Mouse (Mus musculus) macrophage (primary cell): ENCODE data around the gene Asna1. TPM values are rescaled to one million over a fixed set of nuclear protein-coding genes. Genes with fewer than 3 reads are reported as not detected.

ENCODE experiments used
- H3K27ac ChIP-seq: fragments of 350-480 bp; formaldehyde crosslinking; 2 replicates; pipeline ENCODE4 v1.9.0; 2021
- H3K36me3 ChIP-seq: fragments of 350-480 bp; formaldehyde crosslinking; 2 replicates; pipeline ENCODE4 v1.9.0; 2021; ENCODE audit errors: inconsistent target
- H3K4me3 ChIP-seq: fragments of 350-480 bp; formaldehyde crosslinking; 2 replicates; pipeline ENCODE4 v1.9.0; 2021; ENCODE audit errors: inconsistent target
- H3K79me2 ChIP-seq: fragments of 350-480 bp; formaldehyde crosslinking; 2 replicates; pipeline ENCODE4 v1.9.0; 2021; ENCODE audit errors: inconsistent target
- WGBS: methylation state at CpG from one replicate; pipeline ENCODE4 v1.1.7; 2026; ENCODE audit warnings: inconsistent platforms; ENCODE audit not compliant: missing documents; 5-methylcytosine and 5-hydroxymethylcytosine counted together
- polyA plus RNA-seq: library from polyadenylated mRNA; stranded (reverse); fragments of 250-400 nt; gene quantifications from 3 replicates; pipeline ENCODE4 v1.2.4, GENCODE M21; 2018; ENCODE audit warnings: inconsistent platforms

The Asna1 gene
- polyA plus RNA-seq, 1 experiment from 2014 or later: 138 TPM

DNA sequence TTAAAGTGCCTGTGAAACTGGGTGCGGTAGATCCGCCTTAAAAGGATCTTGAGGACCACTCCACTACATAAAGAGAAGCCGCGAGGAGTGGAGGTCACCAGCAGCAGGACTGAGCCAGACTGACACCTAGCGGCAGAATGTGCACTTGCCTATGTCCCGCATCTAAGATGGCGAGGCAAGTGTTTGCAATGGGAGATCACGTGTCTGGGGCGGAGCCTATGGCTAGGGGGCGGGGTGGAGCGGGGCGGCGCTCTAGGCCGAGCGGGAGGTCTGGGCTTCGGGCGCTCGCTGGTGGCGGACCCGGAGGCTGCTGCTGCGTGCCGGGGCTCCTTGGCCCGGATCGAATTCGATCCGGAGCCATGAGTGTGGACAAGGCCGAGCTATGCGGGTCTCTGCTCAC is 34.7 kb downstream of the Asna1 start, which contains the start of gene Hook2:
TSS of gene Hook2 (plus strand) at position 255 of the 400 bp plus-strand sequence.
- under 1% methylated on average over 28 of the region's 28 CpGs for WGBS
- H3K79me2 ChIP-seq: no peaks in the 10 kb centered on the region
- H3K36me3 ChIP-seq: no peaks in the 10 kb centered on the region
- peak within 1 kb of the TSS; percentile 55 for H3K27ac ChIP-seq
- peak within 1 kb of the TSS; percentile 42 for H3K4me3 ChIP-seq

DNA sequence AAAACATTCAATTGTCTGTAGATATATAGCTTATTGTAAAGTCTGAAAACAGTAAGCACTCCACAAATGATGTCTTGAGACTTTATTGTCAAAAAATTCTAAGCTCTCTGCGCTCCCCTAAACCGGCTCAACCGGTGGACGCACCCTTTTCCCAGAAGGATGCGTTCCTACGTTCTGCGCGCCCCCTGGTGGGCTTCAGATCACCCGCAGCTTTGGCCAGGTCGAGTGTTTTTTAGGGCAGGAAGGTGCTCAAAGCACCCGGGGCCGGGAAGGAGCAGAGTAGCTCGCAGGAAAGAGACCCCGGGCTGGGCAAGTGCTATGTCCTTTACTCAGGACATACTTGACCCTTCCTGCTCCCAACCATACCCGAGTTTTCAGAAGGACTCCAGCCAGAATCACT is 35.3 kb downstream of the Asna1 start:
- no peaks in the 10 kb centered on the region for H3K36me3 ChIP-seq
- H3K27ac ChIP-seq: peak overlapping the region; percentile 55
- no peaks in the 10 kb centered on the region for H3K79me2 ChIP-seq
- WGBS: 1% methylated on average over 15 of the region's 15 CpGs
- H3K4me3 ChIP-seq: peak overlapping the region; percentile 42

DNA sequence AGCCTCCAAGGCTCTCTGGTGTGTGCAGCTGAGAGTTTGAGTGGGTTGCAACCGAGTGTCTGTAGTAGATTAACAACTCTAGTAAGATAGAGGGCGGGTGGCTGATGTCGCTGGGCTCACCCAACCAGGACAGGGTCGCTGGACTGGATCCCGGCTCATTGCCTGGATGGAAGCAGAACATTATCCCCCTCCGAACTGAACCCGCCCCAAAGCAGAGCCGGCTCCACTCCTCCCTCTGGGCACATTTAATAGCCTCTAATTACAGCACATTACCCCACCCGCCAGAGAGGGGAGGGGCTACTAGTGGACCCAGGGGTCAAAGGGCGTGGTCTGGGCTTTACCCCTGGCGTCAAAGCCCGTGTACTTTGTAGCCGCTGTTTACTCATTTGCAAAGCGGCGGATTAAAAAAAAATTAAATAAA is 35.8 kb downstream of the Asna1 start:
- H3K4me3 ChIP-seq: peak overlapping the region; percentile 42; the same call in 1 of the 2 replicates
- no peaks in the 10 kb centered on the region for H3K79me2 ChIP-seq
- H3K27ac ChIP-seq: peak overlapping the region; percentile 55; the same call in 1 of the 2 replicates
- H3K36me3 ChIP-seq: no peaks in the 10 kb centered on the region
- 42% methylated on average over 15 of the region's 15 CpGs for WGBS

DNA sequence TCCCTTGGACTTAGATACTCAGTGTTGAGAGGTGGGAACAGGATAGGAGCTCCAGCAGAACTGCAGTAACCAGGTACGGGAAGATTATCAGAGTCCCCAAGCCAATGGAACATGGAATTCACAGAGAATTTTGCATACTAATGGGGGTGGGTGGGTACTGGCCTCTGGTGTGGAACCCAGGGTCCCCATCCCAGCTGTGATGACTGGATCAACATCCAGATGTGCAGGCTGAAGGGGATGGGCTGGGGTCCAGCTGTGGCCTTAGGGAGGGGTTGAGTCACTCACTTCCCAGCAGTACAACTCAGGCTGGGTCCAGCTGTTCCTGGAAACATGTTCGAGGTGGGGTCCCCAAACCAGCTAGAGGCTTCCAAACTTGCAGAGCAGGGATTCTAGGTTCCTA is 37.2 kb downstream of the Asna1 start:
- no peaks in the 10 kb centered on the region for H3K79me2 ChIP-seq
- no peaks in the 10 kb centered on the region for H3K36me3 ChIP-seq
- H3K27ac ChIP-seq: no peak overlapping the region
- WGBS: 95% methylated on average over 2 of the region's 2 CpGs
- H3K4me3 ChIP-seq: no peak overlapping the region

DNA sequence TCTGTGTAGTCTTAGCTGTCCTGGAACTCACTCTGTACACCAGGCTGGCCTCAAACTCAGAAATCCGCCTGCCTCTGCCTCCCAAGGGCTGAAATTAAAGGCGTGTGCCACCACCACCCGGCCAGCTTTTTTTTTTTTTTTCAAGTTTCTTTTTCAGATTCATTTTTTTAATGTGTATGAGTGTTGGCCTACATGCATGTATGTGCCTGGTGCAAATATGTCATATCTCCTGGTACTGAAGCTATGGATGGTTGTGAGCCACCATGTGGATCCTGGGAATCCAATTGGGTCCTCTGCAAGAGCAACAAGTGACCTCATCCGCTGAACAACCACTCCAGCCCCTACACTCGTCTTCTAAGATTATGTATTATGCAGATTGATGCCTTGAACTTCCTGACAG is 37.7 kb downstream of the Asna1 start:
- Histone ChIP-seq H3K27ac (no peak overlapping the region), H3K79me2 (no peaks in the 10 kb centered on the region), H3K36me3 (no peaks in the 10 kb centered on the region), H3K4me3 (no peak overlapping the region)
- WGBS: 96% methylated on average over 5 of the region's 5 CpGs

DNA sequence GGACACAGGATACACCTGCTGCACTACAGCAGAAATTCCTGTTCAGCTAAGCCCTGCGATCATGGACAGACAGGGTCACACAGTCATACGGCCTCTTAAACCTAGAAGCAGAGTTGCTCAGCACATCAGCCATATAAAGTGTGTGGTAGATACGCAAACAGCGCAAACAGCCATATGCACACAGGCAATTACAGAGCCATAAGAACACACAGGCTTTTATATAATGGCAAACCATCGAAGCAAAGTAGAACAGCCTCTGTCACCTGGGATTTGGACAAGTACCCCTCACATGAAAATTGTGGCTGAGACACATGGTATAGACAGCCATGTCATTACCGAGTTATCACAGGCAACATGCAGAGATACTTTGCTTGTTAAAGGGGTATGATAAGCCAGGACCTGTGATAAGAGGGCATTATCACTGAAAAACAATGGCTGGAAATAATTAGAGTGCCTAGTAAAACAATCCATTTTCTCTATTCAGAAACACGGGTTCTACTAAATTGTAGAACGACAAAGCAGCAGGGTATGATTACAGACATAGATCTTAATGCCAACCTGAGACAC is 38.6 kb downstream of the Asna1 start:
- 47% methylated on average over 8 of the region's 8 CpGs for WGBS
- Histone ChIP-seq H3K4me3 (peak overlapping the region; percentile 28; the same call in 1 of the 2 replicates), H3K27ac (peak overlapping the region; percentile 90), H3K79me2 (no peaks in the 10 kb centered on the region), H3K36me3 (no peaks in the 10 kb centered on the region)

DNA sequence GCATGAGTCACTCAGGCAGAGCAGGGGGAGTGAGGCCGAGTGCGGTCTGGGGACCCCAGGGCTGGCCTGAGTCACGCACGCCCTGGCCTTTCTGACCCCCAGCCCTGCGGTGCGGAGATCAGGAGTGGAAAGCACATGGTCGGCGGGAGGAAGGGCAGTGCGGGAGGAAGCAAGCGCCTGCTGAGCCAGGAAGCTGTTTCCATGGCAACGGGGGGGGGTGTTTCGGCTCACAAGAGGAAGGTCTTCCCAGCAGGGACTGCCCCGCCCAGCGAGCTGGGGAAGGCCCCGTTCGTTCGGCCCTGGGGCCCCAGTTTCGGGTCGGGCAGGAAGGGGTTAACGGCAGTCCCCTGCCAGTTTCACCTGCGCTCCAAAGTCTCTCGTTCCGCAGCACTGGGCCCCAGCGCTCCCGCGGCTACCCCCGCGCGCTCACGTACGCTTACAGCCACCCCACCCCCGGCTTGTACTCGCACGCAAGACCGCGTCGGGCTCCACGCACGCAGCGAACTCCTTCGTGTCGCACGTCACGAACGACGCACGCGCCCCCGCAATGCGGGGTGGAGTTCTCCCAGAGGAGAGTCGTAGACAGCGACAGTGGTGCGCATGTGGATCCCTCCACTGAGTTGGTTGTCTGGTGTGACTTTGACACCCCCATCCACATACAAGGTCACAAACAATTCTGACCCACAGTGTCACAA is 39.2 kb downstream of the Asna1 start:
- peak overlapping the region; percentile 28 for H3K4me3 ChIP-seq
- WGBS: under 1% methylated on average over 52 of the region's 53 CpGs
- H3K79me2 ChIP-seq: no peaks in the 10 kb centered on the region
- H3K27ac ChIP-seq: peak overlapping the region; percentile 90
- H3K36me3 ChIP-seq: no peaks in the 10 kb centered on the region

DNA sequence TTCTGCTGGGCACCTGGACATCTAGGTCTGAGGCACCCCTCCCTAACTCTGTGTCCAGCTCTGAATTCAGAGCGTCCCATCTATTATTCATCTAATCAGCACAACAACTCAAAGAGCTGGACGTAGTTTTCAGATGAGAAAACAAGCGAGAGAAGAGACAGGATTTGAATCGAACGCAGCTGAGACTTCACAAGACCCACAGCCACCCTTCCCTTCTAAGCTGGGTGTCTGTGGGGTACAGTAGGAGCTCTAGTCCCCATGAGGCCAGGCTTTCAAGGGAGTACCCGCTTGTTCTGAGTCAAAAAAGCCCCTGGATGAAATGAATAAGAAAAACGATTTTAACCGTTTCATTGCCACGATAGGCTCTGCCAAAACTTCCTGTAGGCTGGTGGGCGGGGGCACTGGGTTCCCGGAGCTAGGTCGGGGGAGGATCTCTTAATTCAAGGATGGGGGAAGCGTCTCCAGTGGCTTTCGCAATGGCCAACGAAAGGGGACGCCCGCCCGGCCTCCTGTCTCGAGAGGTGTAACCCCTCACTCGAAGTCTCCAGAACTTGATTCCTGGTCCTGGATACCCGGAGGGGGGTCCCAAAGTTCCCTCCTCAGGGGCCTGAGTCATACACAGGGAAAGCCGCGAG is 39.9 kb downstream of the Asna1 start:
- peak overlapping the region; percentile 28 for H3K4me3 ChIP-seq
- 3% methylated on average over 23 of the region's 23 CpGs for WGBS
- peak overlapping the region; percentile 90 for H3K27ac ChIP-seq
- H3K79me2 ChIP-seq: no peaks in the 10 kb centered on the region
- H3K36me3 ChIP-seq: no peaks in the 10 kb centered on the region

DNA sequence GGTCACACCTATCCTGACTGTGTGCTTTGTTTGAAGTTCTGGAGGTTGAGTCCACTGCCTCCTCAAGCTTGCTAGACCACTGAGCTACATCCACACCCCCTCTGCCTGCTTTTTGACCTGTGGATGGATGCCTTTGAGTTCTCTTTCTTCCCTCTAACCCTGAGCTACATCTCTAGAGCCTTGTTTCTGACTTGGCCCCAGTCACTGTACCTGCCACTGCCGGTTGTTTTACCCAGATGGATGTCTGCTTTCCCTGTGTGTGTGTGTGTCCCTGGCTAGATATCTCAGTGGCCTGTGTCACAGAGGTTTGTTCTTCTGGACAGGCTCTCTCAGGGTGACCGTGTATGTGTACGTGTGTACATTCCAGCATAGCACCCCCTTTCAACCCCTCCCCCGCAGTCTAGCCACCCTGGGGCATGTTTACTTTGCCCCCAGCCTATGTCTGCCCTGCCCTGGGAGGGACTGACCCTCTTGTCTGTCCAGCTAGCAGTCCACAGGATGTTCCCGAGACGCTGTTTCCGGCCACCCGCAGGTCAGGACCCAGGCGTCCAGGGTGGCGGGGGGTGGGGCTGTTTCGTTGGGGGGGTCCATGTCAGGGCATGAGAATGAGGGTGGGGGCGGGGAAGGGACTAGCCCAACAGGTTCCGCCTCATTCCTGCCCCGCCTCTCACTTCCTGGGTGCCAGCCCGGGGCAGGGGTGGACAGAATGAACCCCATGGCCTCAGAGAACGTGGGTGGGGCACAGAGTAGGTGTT is 40.6 kb downstream of the Asna1 start:
- no peaks in the 10 kb centered on the region for H3K36me3 ChIP-seq
- 40% methylated on average over 16 of the region's 16 CpGs for WGBS
- no peaks in the 10 kb centered on the region for H3K79me2 ChIP-seq
- 0 out of 2 replicates have a peak overlapping the region, but pooled peaks have one; percentile 28 for H3K4me3 ChIP-seq
- peak overlapping the region; percentile 90 for H3K27ac ChIP-seq

DNA sequence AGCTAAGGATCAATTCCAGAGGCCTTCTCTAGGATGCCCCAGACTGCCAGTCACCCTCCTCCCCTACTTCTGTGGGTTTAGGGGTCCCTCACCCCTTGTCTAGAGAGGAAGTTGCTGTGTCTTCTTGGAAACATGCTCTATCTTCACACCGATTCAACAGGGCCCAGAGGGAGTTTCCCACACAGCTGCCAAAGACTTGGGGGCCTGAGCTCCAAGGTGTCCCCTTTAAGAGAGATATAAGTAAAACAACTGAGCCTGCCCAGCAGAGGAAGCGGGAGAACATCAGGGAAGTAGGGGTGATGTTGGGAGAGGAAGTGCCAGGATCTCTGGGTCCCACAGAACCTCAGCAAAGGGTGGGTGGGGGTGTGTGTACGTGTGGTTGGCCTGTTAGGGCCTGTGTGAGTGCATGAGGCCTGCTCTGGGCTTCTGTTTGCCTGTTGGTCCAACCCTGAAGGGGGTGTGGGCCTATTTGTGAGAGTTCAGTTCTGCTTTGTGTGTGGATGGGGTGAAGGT is 42.5 kb downstream of the Asna1 start:
- WGBS: 11% methylated on average over 3 of the region's 3 CpGs
- Histone ChIP-seq H3K4me3 (no peak overlapping the region), H3K36me3 (no peaks in the 10 kb centered on the region), H3K79me2 (peaks cover 8% of the 10 kb centered on the region; the same call in 1 of the 2 replicates), H3K27ac (peak overlapping the region; percentile 92)

DNA sequence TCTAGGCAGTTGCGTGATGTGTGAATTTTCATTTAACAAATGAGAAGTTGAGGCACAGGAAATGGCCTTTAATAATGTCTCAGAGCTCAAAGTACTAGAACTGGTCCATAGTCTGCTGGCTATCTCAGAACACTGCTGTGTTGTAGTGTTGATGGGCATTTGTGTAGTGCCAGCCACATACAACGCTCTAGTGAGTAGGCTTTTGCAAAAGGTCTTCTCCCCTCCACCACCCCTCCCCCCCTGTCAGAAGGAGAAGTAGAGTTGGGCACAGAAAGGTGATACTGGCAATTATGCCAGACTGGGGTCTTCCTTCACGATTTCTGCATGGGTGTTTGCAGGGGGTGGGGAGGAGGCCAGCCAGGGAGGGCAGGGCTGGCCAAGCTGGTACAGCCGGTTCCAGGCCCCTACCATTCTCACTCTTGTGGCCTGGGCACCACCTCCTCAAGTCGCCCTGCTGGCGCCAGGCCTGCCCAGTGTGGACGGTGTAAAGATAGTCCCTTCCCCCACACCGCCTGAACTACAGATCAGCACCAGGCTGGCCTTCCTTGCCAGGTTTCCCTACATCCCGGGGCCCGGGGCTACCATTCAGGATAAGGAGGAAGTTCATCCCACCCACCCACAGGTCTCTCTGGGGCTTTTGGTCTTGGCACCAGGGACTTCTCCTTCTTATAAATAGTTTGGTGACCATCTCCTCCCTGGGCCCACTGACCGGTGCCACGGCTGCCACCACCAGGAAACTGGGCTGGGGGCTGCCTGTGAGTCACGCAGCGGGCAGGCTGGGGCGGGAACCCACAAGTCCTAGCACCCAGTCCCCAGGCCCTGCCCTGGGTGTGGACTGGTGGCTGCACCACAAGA is 43.2 kb downstream of the Asna1 start:
- Histone ChIP-seq H3K27ac (peak overlapping the region; percentile 92), H3K79me2 (peaks cover 15% of the 10 kb centered on the region), H3K36me3 (no peaks in the 10 kb centered on the region), H3K4me3 (no peak overlapping the region)
- 26% methylated on average over 15 of the region's 15 CpGs for WGBS

DNA sequence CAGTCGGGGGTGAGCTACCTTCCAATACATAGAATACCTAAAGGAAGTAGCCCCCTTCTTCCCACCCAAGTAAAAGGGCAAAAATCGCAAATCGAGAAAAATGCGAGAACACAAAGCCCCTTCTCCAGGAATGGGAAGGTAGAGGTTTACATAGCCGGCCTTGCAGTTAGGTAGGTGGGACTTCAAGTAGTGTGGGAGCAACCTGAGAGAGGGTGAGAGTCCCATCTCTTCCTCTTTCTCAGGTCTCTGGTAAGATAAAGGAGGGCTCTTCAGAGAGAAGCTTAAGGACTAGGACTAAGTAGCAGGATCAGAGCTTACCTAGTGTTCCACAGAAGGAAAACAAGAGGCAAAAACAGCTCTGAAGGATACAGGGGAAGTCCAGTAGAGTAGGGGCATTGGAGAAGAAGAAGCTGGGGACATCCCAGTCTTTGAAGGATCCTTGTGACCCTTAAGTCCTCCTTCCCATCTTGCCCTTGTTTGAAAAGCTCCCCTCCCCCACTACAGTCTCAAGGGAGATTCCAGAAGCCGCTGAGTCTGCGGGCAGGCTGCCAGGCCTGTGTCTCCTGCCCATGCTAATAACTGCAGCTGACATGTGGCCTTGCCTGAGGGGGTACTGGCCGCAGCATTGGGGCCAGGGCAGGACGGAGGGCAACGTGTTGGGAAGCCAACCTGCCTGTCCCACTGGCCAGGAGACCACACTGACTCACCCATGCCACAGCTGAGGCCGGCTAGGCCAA is 44.3 kb downstream of the Asna1 start:
- H3K4me3 ChIP-seq: peak overlapping the region; percentile 34
- H3K27ac ChIP-seq: peak overlapping the region; percentile 92
- H3K36me3 ChIP-seq: no peaks in the 10 kb centered on the region
- WGBS: 29% methylated on average over 11 of the region's 11 CpGs
- H3K79me2 ChIP-seq: peaks cover 18% of the 10 kb centered on the region
